Mouse (Mus musculus): ENCODE results near the gene Gm5617. TPM values are rescaled to one million over a fixed set of nuclear protein-coding genes. Genes with fewer than 3 reads are reported as not detected.
A peak's percentile ranks its signal among the peaks of the same experiment; 100 is the strongest.
"Not testable (repeated sequence)": the region's sequence is repeated elsewhere in the genome, so short reads cannot be mapped to it uniquely, and the experiment has no call there.

Gene Gm5617
- polyA plus RNA-seq, 1 experiment from 2014 or later = 30.7 TPM

DNA sequence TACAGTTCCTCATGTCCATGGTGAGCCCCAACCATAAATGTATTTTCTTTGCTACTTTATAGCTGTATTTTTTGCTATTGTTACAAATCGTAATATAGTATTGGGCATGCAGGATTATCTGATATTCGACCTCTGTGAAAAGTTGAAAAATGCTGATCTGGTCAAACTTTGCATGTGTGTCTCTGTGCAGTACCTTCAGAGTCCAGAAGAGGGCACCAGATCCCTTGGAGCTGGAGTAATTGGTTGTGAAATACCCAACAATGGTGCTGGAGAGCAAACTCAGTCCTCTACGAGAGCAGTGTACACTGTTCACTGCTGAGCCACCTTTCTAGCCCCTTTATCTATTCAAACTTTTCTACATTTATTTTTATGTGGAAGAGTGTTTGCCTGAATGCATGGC, 28.4 kb upstream of the Gm5617 start:
- Histone ChIP-seq H3K9ac (ENCODE audit: low read depth, low read length) (no peak overlapping the region), H3K4me2 (no peak overlapping the region), H3K9me3 (replicated peaks; ENCODE audit: control insufficient read depth, low read length) (no peaks in the 10 kb centered on the region), H3K4me1 (ENCODE audit: control insufficient read depth, insufficient read depth, low read length) (no peaks in the 10 kb centered on the region), H3K27me3 (ENCODE audit: control insufficient read depth, insufficient read depth, low read length) (no peaks in the 10 kb centered on the region), H3K4me3 (ENCODE audit: low read depth, low read length) (no peak overlapping the region), H3K27ac (ENCODE audit: low read depth, low read length) (no peak overlapping the region), H3K36me3 (ENCODE audit: control insufficient read depth, insufficient read depth, low read length) (peaks cover 2% of the 10 kb centered on the region; the same call in 1 of the 2 replicates)
- 56% methylated on average over 3 of the region's 3 CpGs for WGBS (ENCODE audit: insufficient replicate concordance)
- no peak for ATAC-seq (replicated peaks; ENCODE audit: insufficient number of reproducible peaks, low FRiP score, low TSS enrichment)

GRCm38 (mm10) chr9:48467471-48467870, 27.8 kb upstream of the Gm5617 start:
- H3K4me2 ChIP-seq; H3K9ac ChIP-seq (ENCODE audit: low read depth, low read length); H3K4me1 ChIP-seq (ENCODE audit: control insufficient read depth, insufficient read depth, low read length); H3K4me3 ChIP-seq (ENCODE audit: low read depth, low read length); ATAC-seq (replicated peaks; ENCODE audit: insufficient number of reproducible peaks, low FRiP score, low TSS enrichment); H3K27me3 ChIP-seq (ENCODE audit: control insufficient read depth, insufficient read depth, low read length); H3K27ac ChIP-seq (ENCODE audit: low read depth, low read length); H3K36me3 ChIP-seq (ENCODE audit: control insufficient read depth, insufficient read depth, low read length); H3K9me3 ChIP-seq (replicated peaks; ENCODE audit: control insufficient read depth, low read length): not testable (repeated sequence)
- 97% methylated on average over 5 of the region's 5 CpGs for WGBS (ENCODE audit: insufficient replicate concordance)

GRCm38 (mm10) chr9:48472441-48473025, 22.7 kb upstream of the Gm5617 start:
- H3K4me3 ChIP-seq (ENCODE audit: low read depth, low read length) = no peak overlapping the region
- no peaks in the 10 kb centered on the region for H3K27me3 ChIP-seq (ENCODE audit: control insufficient read depth, insufficient read depth, low read length)
- no peaks in the 10 kb centered on the region for H3K9me3 ChIP-seq (replicated peaks; ENCODE audit: control insufficient read depth, low read length)
- no peak overlapping the region for H3K27ac ChIP-seq (ENCODE audit: low read depth, low read length)
- no peaks in the 10 kb centered on the region for H3K4me1 ChIP-seq (ENCODE audit: control insufficient read depth, insufficient read depth, low read length)
- H3K4me2 ChIP-seq = no peak overlapping the region
- H3K9ac ChIP-seq (ENCODE audit: low read depth, low read length) = no peak overlapping the region
- ATAC-seq (replicated peaks; ENCODE audit: insufficient number of reproducible peaks, low FRiP score, low TSS enrichment) = no peak
- 86% methylated on average over 15 of the region's 15 CpGs for WGBS (ENCODE audit: insufficient replicate concordance)
- H3K36me3 ChIP-seq (ENCODE audit: control insufficient read depth, insufficient read depth, low read length) = peaks cover 2% of the 10 kb centered on the region; the same call in 1 of the 2 replicates

- Histone ChIP-seq H3K9me3 (replicated peaks; ENCODE audit: control insufficient read depth, low read length) (no peaks in the 10 kb centered on the region), H3K9ac (ENCODE audit: low read depth, low read length) (no peak overlapping the region), H3K27me3 (ENCODE audit: control insufficient read depth, insufficient read depth, low read length) (no peaks in the 10 kb centered on the region), H3K4me1 (ENCODE audit: control insufficient read depth, insufficient read depth, low read length) (no peaks in the 10 kb centered on the region), H3K36me3 (ENCODE audit: control insufficient read depth, insufficient read depth, low read length) (no peaks in the 10 kb centered on the region; the same call in 1 of the 2 replicates), H3K27ac (ENCODE audit: low read depth, low read length) (no peak overlapping the region), H3K4me2 (no peak overlapping the region), H3K4me3 (ENCODE audit: low read depth, low read length) (no peak overlapping the region)
- ATAC-seq (replicated peaks; ENCODE audit: insufficient number of reproducible peaks, low FRiP score, low TSS enrichment) = no peak
- WGBS (ENCODE audit: insufficient replicate concordance) = 91% methylated on average over 12 of the region's 12 CpGs
These were observed 22.1 kb upstream of the Gm5617 start for GRCm38 (mm10) chr9:48473131-48473530.

- Histone ChIP-seq H3K27ac (ENCODE audit: low read depth, low read length) (no peak overlapping the region), H3K27me3 (ENCODE audit: control insufficient read depth, insufficient read depth, low read length) (no peaks in the 10 kb centered on the region), H3K36me3 (ENCODE audit: control insufficient read depth, insufficient read depth, low read length) (no peaks in the 10 kb centered on the region; the same call in 1 of the 2 replicates), H3K4me3 (ENCODE audit: low read depth, low read length) (no peak overlapping the region), H3K4me1 (ENCODE audit: control insufficient read depth, insufficient read depth, low read length) (no peaks in the 10 kb centered on the region), H3K9ac (ENCODE audit: low read depth, low read length) (no peak overlapping the region), H3K4me2 (no peak overlapping the region), H3K9me3 (replicated peaks; ENCODE audit: control insufficient read depth, low read length) (no peaks in the 10 kb centered on the region)
- ATAC-seq (replicated peaks; ENCODE audit: insufficient number of reproducible peaks, low FRiP score, low TSS enrichment) = no peak
- WGBS (ENCODE audit: insufficient replicate concordance) = 94% methylated on average over 9 of the region's 9 CpGs
These were observed 20.9 kb upstream of the Gm5617 start for GRCm38 (mm10) chr9:48474367-48474766.

- WGBS (ENCODE audit: insufficient replicate concordance) = 87% methylated on average over 10 of the region's 10 CpGs
- Histone ChIP-seq H3K9ac (ENCODE audit: low read depth, low read length) (no peak overlapping the region), H3K27me3 (ENCODE audit: control insufficient read depth, insufficient read depth, low read length) (no peaks in the 10 kb centered on the region), H3K36me3 (ENCODE audit: control insufficient read depth, insufficient read depth, low read length) (no peaks in the 10 kb centered on the region), H3K4me1 (ENCODE audit: control insufficient read depth, insufficient read depth, low read length) (peaks cover 3% of the 10 kb centered on the region; the same call in 1 of the 2 replicates), H3K4me3 (ENCODE audit: low read depth, low read length) (no peak overlapping the region), H3K9me3 (replicated peaks; ENCODE audit: control insufficient read depth, low read length) (no peaks in the 10 kb centered on the region), H3K4me2 (no peak overlapping the region), H3K27ac (ENCODE audit: low read depth, low read length) (no peak overlapping the region)
- ATAC-seq (replicated peaks; ENCODE audit: insufficient number of reproducible peaks, low FRiP score, low TSS enrichment) = no peak
These were observed 18.7 kb upstream of the Gm5617 start for GRCm38 (mm10) chr9:48476236-48477165.

DNA sequence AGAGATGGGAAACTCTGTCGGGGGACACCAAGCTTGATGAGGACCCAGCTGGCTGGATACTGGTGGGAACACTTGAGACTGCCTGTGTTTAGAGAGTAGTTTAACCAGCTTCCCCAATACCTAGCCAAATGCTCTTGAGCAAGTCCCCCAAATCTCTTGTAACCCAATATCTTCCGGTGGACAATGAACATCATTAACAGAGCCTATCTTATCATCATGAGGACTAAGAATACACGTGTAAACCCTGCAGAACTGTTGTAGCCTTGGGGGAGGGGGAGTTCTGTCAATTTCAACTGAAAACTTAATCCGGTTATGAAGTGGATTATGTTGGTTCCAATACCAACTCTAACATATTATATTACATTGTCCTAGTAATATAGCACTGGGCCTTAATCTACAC, 16.4 kb upstream of the Gm5617 start:
- Histone ChIP-seq H3K9ac (ENCODE audit: low read depth, low read length) (no peak overlapping the region), H3K4me1 (ENCODE audit: control insufficient read depth, insufficient read depth, low read length) (peaks cover 3% of the 10 kb centered on the region; the same call in 1 of the 2 replicates), H3K4me3 (ENCODE audit: low read depth, low read length) (no peak overlapping the region), H3K4me2 (no peak overlapping the region), H3K27me3 (ENCODE audit: control insufficient read depth, insufficient read depth, low read length) (no peaks in the 10 kb centered on the region), H3K36me3 (ENCODE audit: control insufficient read depth, insufficient read depth, low read length) (no peaks in the 10 kb centered on the region), H3K9me3 (replicated peaks; ENCODE audit: control insufficient read depth, low read length) (no peaks in the 10 kb centered on the region), H3K27ac (ENCODE audit: low read depth, low read length) (no peak overlapping the region)
- ATAC-seq (replicated peaks; ENCODE audit: insufficient number of reproducible peaks, low FRiP score, low TSS enrichment) = no peak
- WGBS (ENCODE audit: insufficient replicate concordance) = 83% methylated on average over 4 of the region's 4 CpGs

DNA sequence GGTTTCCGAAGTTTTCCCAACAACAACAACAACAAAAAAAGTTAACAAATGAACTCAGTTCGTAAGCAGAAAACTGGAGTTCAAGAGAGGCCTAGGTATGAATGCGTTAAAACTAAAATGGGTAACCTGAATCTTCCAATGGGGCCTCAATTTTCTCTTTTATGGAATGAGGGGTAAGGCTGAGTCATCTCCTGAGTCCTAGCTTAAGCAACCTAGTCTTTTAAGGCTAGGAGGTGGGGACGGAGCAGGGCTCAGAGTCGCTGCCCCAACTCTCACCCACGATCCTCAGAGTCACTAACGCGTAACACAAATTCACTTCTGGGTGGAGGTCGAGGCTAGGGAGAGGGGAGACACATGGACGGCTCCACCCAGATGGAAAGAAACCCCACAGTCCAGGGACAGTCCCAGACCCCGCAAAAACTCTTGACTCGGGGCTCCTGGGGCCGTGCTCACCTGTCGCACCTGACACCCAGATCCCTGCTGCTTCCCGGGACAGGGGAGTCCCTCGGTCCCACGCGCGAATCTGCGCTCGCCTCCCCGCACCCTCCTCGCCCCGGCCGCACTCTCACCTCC, 15.3 kb upstream of the Gm5617 start:
- peak overlapping the region; percentile 85 for H3K9ac ChIP-seq (ENCODE audit: low read depth, low read length)
- H3K27ac ChIP-seq (ENCODE audit: low read depth, low read length) = no peak overlapping the region
- H3K27me3 ChIP-seq (ENCODE audit: control insufficient read depth, insufficient read depth, low read length) = no peaks in the 10 kb centered on the region
- no peaks in the 10 kb centered on the region for H3K9me3 ChIP-seq (replicated peaks; ENCODE audit: control insufficient read depth, low read length)
- WGBS (ENCODE audit: insufficient replicate concordance) = 6% methylated on average over 25 of the region's 25 CpGs
- ATAC-seq (replicated peaks; ENCODE audit: insufficient number of reproducible peaks, low FRiP score, low TSS enrichment) = peak; percentile 43; the same call in 1 of the 2 replicates
- H3K36me3 ChIP-seq (ENCODE audit: control insufficient read depth, insufficient read depth, low read length) = peaks cover under 1% of the 10 kb centered on the region; the same call in 1 of the 2 replicates
- H3K4me3 ChIP-seq (ENCODE audit: low read depth, low read length) = peak overlapping the region; percentile 65
- peak overlapping the region; percentile 87 for H3K4me2 ChIP-seq
- H3K4me1 ChIP-seq (ENCODE audit: control insufficient read depth, insufficient read depth, low read length) = peaks cover 3% of the 10 kb centered on the region; the same call in 1 of the 2 replicates

Data from heart, embryonic 11.5 days (tissue).